ENCODE assay signal across 16 mouse cellular contexts in genomic region chr1:133415505-133415904, GRCm38 (mm10). TPM values are rescaled to one million over a fixed set of nuclear protein-coding genes. Genes with fewer than 3 reads are reported as not detected.
A peak's percentile ranks its signal among the peaks of the same experiment; 100 is the strongest.
DNase-seq lines count a peak whose midpoint lies in the region; ATAC-seq and TF ChIP-seq lines count a peak whose summit lies in the region.
"Had no signal": no experiment of that assay in that cellular context is flagged by ENCODE, and none has a peak within 500 bp of the region (broad histone marks: within the 10 kb centered on the region; RNA-seq: fewer than 3 reads in every experiment).

No protein-coding gene starts in this region.

- H3K4me1 ChIP-seq in kidney, embryonic 15.5 days = peaks cover 94% of the 10 kb centered on the region
- peaks cover 3% of the 10 kb centered on the region for H3K4me1 ChIP-seq in midbrain, embryonic 16.5 days (ENCODE audit: control insufficient read depth, insufficient read depth, low read length)
- peaks cover 42% of the 10 kb centered on the region for H3K4me1 ChIP-seq in liver, embryonic 12.5 days

- intact Hi-C loops in gastrocnemius, adult 2 months (cut with DNase I) = no loop called here

- peak overlapping the region; percentile 34 for H3K4me3 ChIP-seq in gastrocnemius, adult 2 months
- H3K4me3 ChIP-seq in kidney, embryonic 15.5 days (replicated peaks) = no peak overlapping the region
- no peak overlapping the region for H3K4me3 ChIP-seq in midbrain, embryonic 16.5 days (ENCODE audit: low read depth, low read length)
- H3K4me3 ChIP-seq in liver, embryonic 12.5 days = no peak overlapping the region
- H3K4me3 ChIP-seq: embryonic facial prominence, embryonic 12.5 days; heart, embryonic 13.5 days; midbrain, embryonic 12.5 days; neural tube, embryonic 12.5 days had no signal

- no peak for DNase-seq in gastrocnemius, adult 2 months
- no peak for DNase-seq in gastrocnemius, adult 8-10 months (ENCODE audit: low spot score in 2 of 2)
- DNase-seq in kidney, adult 8-10 months = no peak
- peak; percentile 57 for DNase-seq in ZHBTc4 (ENCODE audit: low read depth, low spot score)
- DNase-seq in right cerebral cortex, postnatal 4 days = no peak
- DNase-seq: cerebellum, adult 18-20 months; heart, postnatal 4 days; lung, postnatal 14 days had no signal

- H3K9me3 ChIP-seq in kidney, embryonic 15.5 days (replicated peaks) = no peaks in the 10 kb centered on the region
- no peaks in the 10 kb centered on the region for H3K9me3 ChIP-seq in midbrain, embryonic 16.5 days (replicated peaks; ENCODE audit: control insufficient read depth, low read length, poor library complexity, severe bottlenecking)
- no peaks in the 10 kb centered on the region for H3K9me3 ChIP-seq in liver, embryonic 12.5 days (replicated peaks)
- H3K9me3 ChIP-seq: embryonic facial prominence, embryonic 12.5 days; heart, embryonic 13.5 days; midbrain, embryonic 12.5 days; neural tube, embryonic 12.5 days had no signal

- H3K27ac ChIP-seq in gastrocnemius, adult 2 months = peak overlapping the region; percentile 86
- H3K27ac ChIP-seq in kidney, embryonic 15.5 days = peak overlapping the region; percentile 75
- no peak overlapping the region for H3K27ac ChIP-seq in midbrain, embryonic 16.5 days (ENCODE audit: low read length)
- no peak overlapping the region for H3K27ac ChIP-seq in liver, embryonic 12.5 days
- H3K27ac ChIP-seq: embryonic facial prominence, embryonic 12.5 days; heart, embryonic 13.5 days; midbrain, embryonic 12.5 days; neural tube, embryonic 12.5 days had no signal

- ATAC-seq in kidney, embryonic 15.5 days (replicated peaks; ENCODE audit: low FRiP score) = no peak
- ATAC-seq in midbrain, embryonic 16.5 days = no peak
- no peak for ATAC-seq in liver, embryonic 12.5 days
- ATAC-seq: Patski had no signal

- H3K36me3 ChIP-seq in kidney, embryonic 15.5 days = no peaks in the 10 kb centered on the region
- H3K36me3 ChIP-seq in midbrain, embryonic 16.5 days (ENCODE audit: control insufficient read depth, insufficient read depth, low read length) = no peaks in the 10 kb centered on the region
- H3K36me3 ChIP-seq in liver, embryonic 12.5 days = no peaks in the 10 kb centered on the region
- H3K36me3 ChIP-seq: embryonic facial prominence, embryonic 12.5 days; heart, embryonic 13.5 days; midbrain, embryonic 12.5 days; neural tube, embryonic 12.5 days had no signal

- 56% methylated on average over 6 of the region's 6 CpGs for WGBS in kidney, embryonic 15.5 days
- 48% methylated on average over 6 of the region's 6 CpGs for WGBS in midbrain, embryonic 16.5 days
- 80% methylated on average over 6 of the region's 6 CpGs for WGBS in liver, embryonic 12.5 days (ENCODE audit: insufficient replicate concordance)

- 0 out of 2 replicates have a peak overlapping the region, but pooled peaks have one; percentile 8 for H3K4me2 ChIP-seq in kidney, embryonic 15.5 days
- H3K4me2 ChIP-seq in midbrain, embryonic 16.5 days (ENCODE audit: low read length) = no peak overlapping the region
- H3K4me2 ChIP-seq in liver, embryonic 12.5 days = no peak overlapping the region
- H3K4me2 ChIP-seq: embryonic facial prominence, embryonic 12.5 days; heart, embryonic 13.5 days; midbrain, embryonic 12.5 days; neural tube, embryonic 12.5 days had no signal

- TF ChIP-seq CTCF in gastrocnemius, adult 2 months (IDR thresholded peaks at IDR 0.05) = no peak

- no peaks in the 10 kb centered on the region for H3K27me3 ChIP-seq in kidney, embryonic 15.5 days
- H3K27me3 ChIP-seq in midbrain, embryonic 16.5 days (ENCODE audit: control insufficient read depth, insufficient read depth, low read depth, low read length) = no peaks in the 10 kb centered on the region
- peaks cover 25% of the 10 kb centered on the region for H3K27me3 ChIP-seq in liver, embryonic 12.5 days (replicated peaks)
- H3K27me3 ChIP-seq: embryonic facial prominence, embryonic 12.5 days; heart, embryonic 13.5 days; midbrain, embryonic 12.5 days; neural tube, embryonic 12.5 days; Patski had no signal

- H3K9ac ChIP-seq in kidney, embryonic 15.5 days = no peak overlapping the region
- 0 out of 2 replicates have a peak overlapping the region, but pooled peaks have one; percentile 31 for H3K9ac ChIP-seq in midbrain, embryonic 16.5 days (ENCODE audit: low read depth, low read length)
- no peak overlapping the region for H3K9ac ChIP-seq in liver, embryonic 12.5 days
- H3K9ac ChIP-seq: embryonic facial prominence, embryonic 12.5 days; heart, embryonic 13.5 days; midbrain, embryonic 12.5 days; neural tube, embryonic 12.5 days had no signal

RNA-seq across cellular contexts. Expression of gene Sox13, which starts 8.7 kb away (rescaled TPM):
- total RNA-seq in gastrocnemius, adult 2 months (2021) = 10 to 100 TPM in 1 of 2 experiments, 1 to 10 TPM in 1; 8.9 to 12.4 TPM
- total RNA-seq in gastrocnemius, adult 8-10 months (2022) = 1 to 10 TPM; 4.0 to 8.7 (median 6.7) TPM
- 15.0 and 16.2 TPM in 2 replicates for polyA plus RNA-seq in kidney, embryonic 15.5 days (2015; fragmentation: Nextera tagmentation; extraction: Ambion mirVana)
- 5.3 and 7.4 TPM in 2 replicates for polyA plus RNA-seq in midbrain, embryonic 16.5 days (2015; fragmentation: Nextera tagmentation; extraction: Ambion mirVana)
- polyA plus RNA-seq in liver, embryonic 12.5 days (2016; fragmentation: Nextera tagmentation; extraction: Ambion mirVana) = 3.4 and 3.7 TPM in 2 replicates

RNA-seq across cellular contexts. Expression of gene Etnk2, which starts 52.1 kb away (rescaled TPM):
- under 1 TPM; 0.10 to 0.20 TPM for total RNA-seq in gastrocnemius, adult 2 months (2021)
- under 1 TPM in 3 of 4 experiments, not detected in 1; 0.15 to 0.64 (median 0.40) TPM for total RNA-seq in gastrocnemius, adult 8-10 months (2022)
- 3.3 and 4.0 TPM in 2 replicates for polyA plus RNA-seq in kidney, embryonic 15.5 days (2015; fragmentation: Nextera tagmentation; extraction: Ambion mirVana)
- polyA plus RNA-seq in midbrain, embryonic 16.5 days (2015; fragmentation: Nextera tagmentation; extraction: Ambion mirVana) = 24.6 and 26.5 TPM in 2 replicates
- polyA plus RNA-seq in liver, embryonic 12.5 days (2016; fragmentation: Nextera tagmentation; extraction: Ambion mirVana) = 4.0 and 4.1 TPM in 2 replicates

Comparison
In these comparisons a context has a peak if more than half of its experiments do, and no peak if none do; other contexts are left out.
1. H3K27ac ChIP-seq: peak in gastrocnemius, adult 2 months (single experiment) and kidney, embryonic 15.5 days (single experiment); none in midbrain, embryonic 16.5 days (single experiment) and liver, embryonic 12.5 days (single experiment).